ENCODE assay signal across 8 mouse cellular contexts in the genomic region with DNA sequence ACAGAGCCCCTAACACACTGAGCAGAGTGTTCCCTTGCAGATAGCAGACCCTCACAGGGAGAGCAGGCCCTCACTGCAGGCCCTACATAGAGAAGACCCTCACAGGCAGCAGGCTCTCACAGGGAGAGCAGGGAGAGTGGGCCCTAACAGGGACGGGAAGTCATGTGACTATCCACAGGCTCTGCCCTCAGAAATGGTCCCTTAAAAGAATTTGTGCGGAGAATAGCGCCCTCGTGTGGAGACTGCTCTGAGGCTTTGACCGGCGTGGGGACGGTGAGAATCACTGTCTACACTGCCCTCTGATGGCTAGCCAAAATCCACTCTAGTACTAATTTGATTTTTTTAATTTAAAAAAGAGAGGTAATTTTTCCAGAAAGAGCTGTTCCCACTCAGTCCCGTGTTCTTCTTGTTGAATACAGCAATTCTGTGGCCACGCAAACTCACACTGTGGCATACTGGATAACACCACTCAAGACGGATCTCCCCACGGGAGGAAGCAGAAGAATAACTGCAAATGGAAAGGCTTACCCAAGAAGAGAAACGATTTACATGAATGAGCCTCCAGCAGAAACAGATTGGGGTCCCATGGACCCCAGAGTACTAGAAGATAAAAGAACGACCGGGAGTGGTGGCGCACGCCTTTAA. TPM values are rescaled to one million over a fixed set of nuclear protein-coding genes. Genes with fewer than 3 reads are reported as not detected.
A peak's percentile ranks its signal among the peaks of the same experiment; 100 is the strongest.
DNase-seq lines count a peak whose midpoint lies in the region; ATAC-seq and TF ChIP-seq lines count a peak whose summit lies in the region.

No protein-coding gene starts in this region.

- DNase-seq in heart, postnatal 25 days (ENCODE audit: low spot score) = peak; percentile 37
- DNase-seq in layer of hippocampus, adult 11-12 months (ENCODE audit: low spot score) = peak; percentile 92
- peak; percentile 89 for DNase-seq in liver, postnatal 0 days
- DNase-seq in testis, postnatal 10 days (ENCODE audit: low spot score) = peak; percentile 92

- H3K36me3 ChIP-seq in E14TG2a.4 (ENCODE audit: insufficient read depth, low read length) = peaks cover 23% of the 10 kb centered on the region
- H3K36me3 ChIP-seq in forebrain, embryonic 15.5 days = peaks cover 6% of the 10 kb centered on the region; the same call in 1 of the 2 replicates
- peaks cover 4% of the 10 kb centered on the region; the same call in 1 of the 2 replicates for H3K36me3 ChIP-seq in liver, postnatal 0 days (replicated peaks; ENCODE audit: insufficient read depth, low read length)
- no peaks in the 10 kb centered on the region for H3K36me3 ChIP-seq in neural tube, embryonic 15.5 days

- peaks cover 13% of the 10 kb centered on the region for H3K9me3 ChIP-seq in E14TG2a.4 (ENCODE audit: low read length)
- H3K9me3 ChIP-seq in forebrain, embryonic 15.5 days = no peaks in the 10 kb centered on the region
- no peaks in the 10 kb centered on the region for H3K9me3 ChIP-seq in liver, postnatal 0 days (ENCODE audit: low read length)
- no peaks in the 10 kb centered on the region for H3K9me3 ChIP-seq in neural tube, embryonic 15.5 days (replicated peaks)

- H3K9ac ChIP-seq in forebrain, embryonic 15.5 days (replicated peaks) = no peak overlapping the region
- H3K9ac ChIP-seq in liver, postnatal 0 days (replicated peaks) = no peak overlapping the region; the same call in 1 of the 2 replicates
- no peak overlapping the region for H3K9ac ChIP-seq in neural tube, embryonic 15.5 days (replicated peaks)

- intact Hi-C loops in heart, postnatal 25 days (cut with DNase I) = no loop called here

- TF ChIP-seq EP300 in liver, postnatal 0 days (IDR thresholded peaks at IDR 0.05; ENCODE audit: low read depth) = no peak

- peaks cover 37% of the 10 kb centered on the region for H3K4me1 ChIP-seq in E14TG2a.4 (replicated peaks; ENCODE audit: low read depth, low read length)
- H3K4me1 ChIP-seq in forebrain, embryonic 15.5 days = peaks cover 9% of the 10 kb centered on the region
- H3K4me1 ChIP-seq in liver, postnatal 0 days (ENCODE audit: insufficient read depth) = no peaks in the 10 kb centered on the region; the same call in 1 of the 2 replicates
- peaks cover 9% of the 10 kb centered on the region for H3K4me1 ChIP-seq in neural tube, embryonic 15.5 days

- TF ChIP-seq CTCF in E14TG2a.4 (conservative IDR thresholded peaks at IDR 0.05; ENCODE audit: low read length) = peak; percentile 87
- TF ChIP-seq CTCF in liver, postnatal 0 days (IDR thresholded peaks at IDR 0.05; ENCODE audit: low read depth) = peak; percentile 94

- peak; percentile 79 for ATAC-seq in cerebellum, adult (ENCODE audit: insufficient number of reproducible peaks, low FRiP score, low TSS enrichment)
- peak; percentile 92 for ATAC-seq in forebrain, embryonic 15.5 days (replicated peaks)
- ATAC-seq in liver, postnatal 0 days = peak; percentile 86
- ATAC-seq in neural tube, embryonic 15.5 days (ENCODE audit: low FRiP score) = peak; percentile 93

- WGBS in forebrain, embryonic 15.5 days = 34% methylated on average over 16 of the region's 16 CpGs
- 37% methylated on average over 16 of the region's 16 CpGs for WGBS in liver, postnatal 0 days (ENCODE audit: insufficient replicate concordance)
- 31% methylated on average over 16 of the region's 16 CpGs for WGBS in neural tube, embryonic 15.5 days

- H3K4me3 ChIP-seq in E14TG2a.4 (replicated peaks; ENCODE audit: low read length) = 0 out of 2 replicates have a peak overlapping the region, but pooled peaks have one; percentile 14
- no peak overlapping the region for H3K4me3 ChIP-seq in forebrain, embryonic 15.5 days
- H3K4me3 ChIP-seq in liver, postnatal 0 days (ENCODE audit: low read depth, low read length) = no peak overlapping the region
- no peak overlapping the region for H3K4me3 ChIP-seq in neural tube, embryonic 15.5 days (replicated peaks)

- peak overlapping the region; percentile 5; the same call in 1 of the 2 replicates for H3K4me2 ChIP-seq in forebrain, embryonic 15.5 days (replicated peaks)
- H3K4me2 ChIP-seq in liver, postnatal 0 days (ENCODE audit: low read depth, low read length) = no peak overlapping the region
- H3K4me2 ChIP-seq in neural tube, embryonic 15.5 days = peak overlapping the region; percentile 20; the same call in 1 of the 2 replicates

- H3K27me3 ChIP-seq in E14TG2a.4 (ENCODE audit: insufficient read depth, low read length) = no peaks in the 10 kb centered on the region
- H3K27me3 ChIP-seq in forebrain, embryonic 15.5 days = no peaks in the 10 kb centered on the region
- no peaks in the 10 kb centered on the region for H3K27me3 ChIP-seq in liver, postnatal 0 days (ENCODE audit: insufficient read depth, low read length)
- H3K27me3 ChIP-seq in neural tube, embryonic 15.5 days (replicated peaks) = no peaks in the 10 kb centered on the region

- H3K27ac ChIP-seq in forebrain, embryonic 15.5 days (replicated peaks) = no peak overlapping the region
- H3K27ac ChIP-seq in liver, postnatal 0 days (ENCODE audit: low read depth) = no peak overlapping the region
- H3K27ac ChIP-seq in neural tube, embryonic 15.5 days (replicated peaks) = no peak overlapping the region

RNA-seq across cellular contexts. Expression of a gene that starts 14.2 kb away (rescaled TPM):
- 31.1 and 33.5 TPM in 2 replicates for polyA plus RNA-seq in forebrain, embryonic 15.5 days (2015; fragmentation: Nextera tagmentation; extraction: Ambion mirVana)
- 10 to 100 TPM; 23.1 to 23.4 TPM for total RNA-seq in heart, postnatal 25 days (2021)
- polyA plus RNA-seq in liver, postnatal 0 days (2015; fragmentation: Nextera tagmentation; extraction: Ambion mirVana) = 5.8 and 6.0 TPM in 2 replicates
- 28.7 and 32.1 TPM in 2 replicates for polyA plus RNA-seq in neural tube, embryonic 15.5 days (2015; fragmentation: Nextera tagmentation; extraction: Ambion mirVana)

RNA-seq across cellular contexts. Expression of a gene that starts 14.9 kb away (rescaled TPM):
- 0.14 and 0.20 TPM in 2 replicates for polyA plus RNA-seq in forebrain, embryonic 15.5 days (2015; fragmentation: Nextera tagmentation; extraction: Ambion mirVana)
- not detected for total RNA-seq in heart, postnatal 25 days (2021)
- polyA plus RNA-seq in liver, postnatal 0 days (2015; fragmentation: Nextera tagmentation; extraction: Ambion mirVana) = not detected in 2 replicates
- 0.10 and 0.19 TPM in 2 replicates for polyA plus RNA-seq in neural tube, embryonic 15.5 days (2015; fragmentation: Nextera tagmentation; extraction: Ambion mirVana)

Comparison
In these comparisons a context has a peak if more than half of its experiments do, and no peak if none do; other contexts are left out.
1. DNase-seq: peak in every context shown above with its lines; median percentile 92 in layer of hippocampus, adult 11-12 months; 92 in testis, postnatal 10 days; 89 in liver, postnatal 0 days; 37 in heart, postnatal 25 days.